In the genomic region with DNA sequence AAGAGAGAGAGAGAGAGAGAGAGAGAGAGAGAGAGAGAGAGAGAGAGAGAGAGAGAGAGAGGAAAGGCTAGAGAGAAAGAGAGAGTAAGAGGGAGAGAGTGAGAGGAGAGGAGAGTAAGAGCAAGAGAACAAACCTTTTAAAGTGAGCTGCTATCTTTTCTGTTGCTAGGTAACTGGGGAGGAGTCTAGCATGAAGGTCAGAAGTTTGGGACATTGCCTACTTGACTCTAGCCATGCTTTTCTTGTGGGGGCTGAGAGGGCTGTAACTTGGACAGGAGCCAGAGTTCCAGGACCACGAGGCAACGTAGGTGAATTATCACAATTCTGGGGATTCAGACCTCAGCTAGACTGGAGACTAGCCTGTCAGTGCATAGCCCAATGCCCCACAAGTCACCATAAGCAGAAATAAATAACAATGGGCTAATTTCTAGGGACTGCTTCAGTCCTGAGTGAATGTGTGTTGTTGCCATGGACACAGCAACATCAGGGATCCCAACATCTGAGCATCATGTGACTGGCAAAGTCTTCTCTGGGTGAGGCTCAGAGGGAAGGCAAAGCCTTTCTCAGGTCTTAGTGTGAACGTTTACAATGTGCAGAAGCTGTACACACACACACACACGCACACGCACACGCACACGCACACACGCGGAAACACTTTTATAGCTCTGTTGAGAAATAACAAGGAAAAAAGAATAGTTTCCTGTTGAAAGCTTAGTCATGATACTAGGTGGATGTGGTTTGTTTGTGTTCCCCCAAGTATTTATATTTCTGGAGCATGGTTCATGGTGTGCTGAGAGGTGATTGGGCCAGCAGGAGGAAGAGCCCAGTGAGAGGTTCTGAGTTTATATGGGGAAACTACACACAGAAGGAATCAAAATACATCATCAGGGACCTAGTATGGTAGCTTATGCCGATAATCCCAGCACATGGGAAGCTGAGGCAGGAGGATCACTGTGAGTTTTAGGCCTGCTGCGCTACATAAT, we compare ENCODE assay signal across 16 mouse cellular contexts. TPM values are rescaled to one million over a fixed set of nuclear protein-coding genes. Genes with fewer than 3 reads are reported as not detected.
DNase-seq lines count a peak whose midpoint lies in the region; ATAC-seq and TF ChIP-seq lines count a peak whose summit lies in the region.
"Had no signal": no experiment of that assay in that cellular context is flagged by ENCODE, and none has a peak within 500 bp of the region (broad histone marks: within the 10 kb centered on the region; RNA-seq: fewer than 3 reads in every experiment).

No protein-coding gene starts in this region.

- peak; percentile 46; the same call in 1 of the 2 replicates for ATAC-seq in lung, embryonic 15.5 days (ENCODE audit: borderline replicate concordance, extremely low read depth, low FRiP score, low TSS enrichment)
- ATAC-seq in intestine, embryonic 15.5 days: peak; percentile 43; the same call in 1 of the 2 replicates
- peak; percentile 79 for ATAC-seq in stomach, embryonic 15.5 days (ENCODE audit: insufficient read depth, low FRiP score, low read depth)

- H3K4me3 ChIP-seq in lung, embryonic 15.5 days: no peak overlapping the region
- no peak overlapping the region for H3K4me3 ChIP-seq in intestine, embryonic 15.5 days (replicated peaks)
- no peak overlapping the region for H3K4me3 ChIP-seq in stomach, embryonic 15.5 days (replicated peaks)
- H3K4me3 ChIP-seq in gastrocnemius, adult 2 months: no peak overlapping the region
- H3K4me3 ChIP-seq: erythroblast, embryonic 14.5 days; left cerebral cortex, adult 2 months had no signal

- H3K36me3 ChIP-seq in lung, embryonic 15.5 days: no peaks in the 10 kb centered on the region
- no peaks in the 10 kb centered on the region for H3K36me3 ChIP-seq in intestine, embryonic 15.5 days
- H3K36me3 ChIP-seq in stomach, embryonic 15.5 days: no peaks in the 10 kb centered on the region

- H3K9ac ChIP-seq in lung, embryonic 15.5 days: no peak overlapping the region
- no peak overlapping the region for H3K9ac ChIP-seq in intestine, embryonic 15.5 days
- H3K9ac ChIP-seq in stomach, embryonic 15.5 days: no peak overlapping the region

- intact Hi-C loops in gastrocnemius, adult 2 months (cut with DNase I): no loop called here

- peaks cover 5% of the 10 kb centered on the region; the same call in 1 of the 2 replicates for H3K4me1 ChIP-seq in lung, embryonic 15.5 days
- H3K4me1 ChIP-seq in intestine, embryonic 15.5 days (replicated peaks): no peaks in the 10 kb centered on the region
- 0 out of 2 replicates have a peak, but pooled peaks cover 3% of the 10 kb centered on the region for H3K4me1 ChIP-seq in stomach, embryonic 15.5 days

- H3K27ac ChIP-seq in lung, embryonic 15.5 days: 0 out of 2 replicates have a peak overlapping the region, but pooled peaks have one; percentile 15
- H3K27ac ChIP-seq in intestine, embryonic 15.5 days: no peak overlapping the region
- no peak overlapping the region; the same call in 1 of the 2 replicates for H3K27ac ChIP-seq in stomach, embryonic 15.5 days
- no peak overlapping the region for H3K27ac ChIP-seq in gastrocnemius, adult 2 months
- H3K27ac ChIP-seq: left cerebral cortex, adult 2 months had no signal

- TF ChIP-seq CTCF in gastrocnemius, adult 2 months (IDR thresholded peaks at IDR 0.05): no peak

- peak; percentile 24 for DNase-seq in heart, adult 11 months
- no peak for DNase-seq in heart, adult 18-20 months
- no peak for DNase-seq in lung, postnatal 25 days (ENCODE audit: low spot score)
- no peak for DNase-seq in gastrocnemius, adult 2 months
- DNase-seq in MN1 (ENCODE audit: low spot score): no peak
- DNase-seq: adrenal gland, postnatal 10 days; kidney, postnatal 4 days; lung, postnatal 36 days; thymus, adult 2 months had no signal

- no peaks in the 10 kb centered on the region for H3K27me3 ChIP-seq in lung, embryonic 15.5 days
- no peaks in the 10 kb centered on the region for H3K27me3 ChIP-seq in intestine, embryonic 15.5 days (replicated peaks)
- no peaks in the 10 kb centered on the region for H3K27me3 ChIP-seq in stomach, embryonic 15.5 days (replicated peaks)

- WGBS in lung, embryonic 15.5 days: 67% methylated on average over 11 of the region's 11 CpGs
- 74% methylated on average over 11 of the region's 11 CpGs for WGBS in intestine, embryonic 15.5 days
- 73% methylated on average over 11 of the region's 11 CpGs for WGBS in stomach, embryonic 15.5 days

- H3K9me3 ChIP-seq in lung, embryonic 15.5 days: no peaks in the 10 kb centered on the region
- H3K9me3 ChIP-seq in intestine, embryonic 15.5 days: no peaks in the 10 kb centered on the region
- H3K9me3 ChIP-seq in stomach, embryonic 15.5 days: no peaks in the 10 kb centered on the region

- no peak overlapping the region for H3K4me2 ChIP-seq in lung, embryonic 15.5 days
- no peak overlapping the region for H3K4me2 ChIP-seq in intestine, embryonic 15.5 days (replicated peaks)
- H3K4me2 ChIP-seq in stomach, embryonic 15.5 days: no peak overlapping the region

RNA-seq across cellular contexts. Expression of gene Cd244a, which starts 5.3 kb away (rescaled TPM):
- under 1 TPM; 0.22 to 0.62 TPM for total RNA-seq in heart, adult 18-20 months (2021)
- 0.43 and 0.57 TPM in 2 replicates for polyA plus RNA-seq in lung, embryonic 15.5 days (2015; fragmentation: Nextera tagmentation; extraction: Ambion mirVana)
- polyA plus RNA-seq in intestine, embryonic 15.5 days (2015; fragmentation: Nextera tagmentation; extraction: Ambion mirVana): 0.48 and 0.88 TPM in 2 replicates
- polyA plus RNA-seq in stomach, embryonic 15.5 days (2015; fragmentation: Nextera tagmentation; extraction: Ambion mirVana): 0.50 and 1.1 TPM in 2 replicates
- total RNA-seq in gastrocnemius, adult 2 months (2021): under 1 TPM; 0.10 to 0.11 TPM
- total RNA-seq: left cerebral cortex, adult 2 months had no signal
- polyA plus RNA-seq: erythroblast, embryonic 14.5 days had no signal

RNA-seq across cellular contexts. Expression of gene Itln1, which starts 18.6 kb away (rescaled TPM):
- total RNA-seq in heart, adult 18-20 months (2021): not detected
- polyA plus RNA-seq in lung, embryonic 15.5 days (2015; fragmentation: Nextera tagmentation; extraction: Ambion mirVana): not detected in 2 replicates
- polyA plus RNA-seq in intestine, embryonic 15.5 days (2015; fragmentation: Nextera tagmentation; extraction: Ambion mirVana): 0.15 TPM in 1 of 2 replicates, not detected in the other
- 0.23 TPM in 1 of 2 replicates, not detected in the other for polyA plus RNA-seq in stomach, embryonic 15.5 days (2015; fragmentation: Nextera tagmentation; extraction: Ambion mirVana)
- total RNA-seq in gastrocnemius, adult 2 months (2021): not detected
- total RNA-seq: adrenal gland, postnatal 10 days; gastrocnemius, adult 18-20 months; left cerebral cortex, adult 2 months had no signal
- polyA plus RNA-seq: erythroblast, embryonic 14.5 days; neural tube, embryonic 11.5 days had no signal

RNA-seq across cellular contexts. Expression of gene Alyref2, which starts 50.4 kb away (rescaled TPM):
- 1 to 10 TPM; 1.6 to 2.6 TPM for total RNA-seq in heart, adult 18-20 months (2021)
- polyA plus RNA-seq in lung, embryonic 15.5 days (2015; fragmentation: Nextera tagmentation; extraction: Ambion mirVana): 12.8 and 13.0 TPM in 2 replicates
- 12.0 and 12.2 TPM in 2 replicates for polyA plus RNA-seq in intestine, embryonic 15.5 days (2015; fragmentation: Nextera tagmentation; extraction: Ambion mirVana)
- polyA plus RNA-seq in stomach, embryonic 15.5 days (2015; fragmentation: Nextera tagmentation; extraction: Ambion mirVana): 14.4 and 15.0 TPM in 2 replicates
- total RNA-seq in gastrocnemius, adult 2 months (2021): 1 to 10 TPM; 1.3 to 1.7 TPM

RNA-seq across cellular contexts. Expression of gene Ly9, which starts 53.6 kb away (rescaled TPM):
- total RNA-seq in heart, adult 18-20 months (2021): 1 to 10 TPM in 1 of 2 experiments, under 1 TPM in 1; 0.47 to 2.4 TPM
- 0.36 and 0.86 TPM in 2 replicates for polyA plus RNA-seq in lung, embryonic 15.5 days (2015; fragmentation: Nextera tagmentation; extraction: Ambion mirVana)
- polyA plus RNA-seq in intestine, embryonic 15.5 days (2015; fragmentation: Nextera tagmentation; extraction: Ambion mirVana): 0.53 and 0.60 TPM in 2 replicates
- 0.71 and 0.76 TPM in 2 replicates for polyA plus RNA-seq in stomach, embryonic 15.5 days (2015; fragmentation: Nextera tagmentation; extraction: Ambion mirVana)
- not detected for total RNA-seq in gastrocnemius, adult 2 months (2021)
- total RNA-seq: left cerebral cortex, adult 2 months had no signal
- polyA plus RNA-seq: neural tube, embryonic 11.5 days had no signal
